Mouse (Mus musculus) C2C12 (cell line): ENCODE results near the gene Zfp948. TPM values are rescaled to one million over a fixed set of nuclear protein-coding genes. Genes with fewer than 3 reads are reported as not detected.
"Not testable (repeated sequence)": the region's sequence is repeated elsewhere in the genome, so short reads cannot be mapped to it uniquely, and the experiment has no call there.

Experiments used
- H3K27me3 ChIP-seq: one replicate; pipeline ENCODE4 v1.6.1; 2011; ENCODE audit not compliant: control insufficient read depth, insufficient read depth, insufficient read length
- H3K36me3 ChIP-seq: one replicate; pipeline ENCODE4 v1.6.1; 2011; ENCODE audit not compliant: control insufficient read depth, insufficient read depth
- H3K4me3 ChIP-seq: one replicate; pipeline ENCODE4 v1.5.1; 2011; ENCODE audit warnings: mild to moderate bottlenecking, control low read depth; ENCODE audit not compliant: poor library complexity, insufficient read depth, severe bottlenecking
- H3K79me2 ChIP-seq: one replicate; pipeline ENCODE4 v1.6.1; 2011; ENCODE audit not compliant: control insufficient read depth, insufficient read depth
- H3K79me3 ChIP-seq: one replicate; pipeline ENCODE4 v1.6.1; 2011; ENCODE audit warnings: low read depth, control low read depth
- H3ac ChIP-seq: one replicate; pipeline ENCODE3; 2011; ENCODE audit warnings: low read depth; ENCODE audit not compliant: control insufficient read depth, insufficient read length
- CEBPB ChIP-seq: IDR thresholded peaks from one replicate; pipeline ENCODE4 v1.6.1; 2011; ENCODE audit warnings: low read depth, mild to moderate bottlenecking, control low read depth, moderate library complexity
- CTCF ChIP-seq: IDR thresholded peaks from one replicate; pipeline ENCODE4 v1.5.1; 2011; ENCODE audit not compliant: control insufficient read depth, insufficient read depth, insufficient read length
- FOSL1 ChIP-seq: IDR thresholded peaks from one replicate; pipeline ENCODE4 v1.8.0; 2011; ENCODE audit warnings: mild to moderate bottlenecking, low read length; ENCODE audit not compliant: poor library complexity, insufficient read depth, severe bottlenecking
- MAX ChIP-seq: IDR thresholded peaks from one replicate; pipeline ENCODE4 v1.6.1; 2011; ENCODE audit warnings: mild to moderate bottlenecking, control low read depth
- MYOD1 ChIP-seq: IDR thresholded peaks from one replicate; pipeline ENCODE4 v1.6.1; 2011; ENCODE audit warnings: low read depth; ENCODE audit not compliant: control insufficient read depth, insufficient read length
- MYOG ChIP-seq: IDR thresholded peaks from one replicate; pipeline ENCODE4 v1.6.1; 2011; ENCODE audit not compliant: control insufficient read depth, insufficient read length; ENCODE audit errors: extremely low read depth
- USF1 ChIP-seq: IDR thresholded peaks from one replicate; pipeline ENCODE4 v1.6.1; 2011; ENCODE audit warnings: low read depth, mild to moderate bottlenecking, control low read depth, moderate library complexity
- polyA plus RNA-seq: library from polyadenylated mRNA; unstranded; fragments of >200 nt; fragmentation: generic; extraction: Trizol; gene quantifications from one replicate; pipeline ENCODE4 v1.2.1, GENCODE M21; 2012; ENCODE audit warnings: missing spikeins

Gene Zfp948
- polyA plus RNA-seq, 1 experiment, result 2.3 TPM

DNA sequence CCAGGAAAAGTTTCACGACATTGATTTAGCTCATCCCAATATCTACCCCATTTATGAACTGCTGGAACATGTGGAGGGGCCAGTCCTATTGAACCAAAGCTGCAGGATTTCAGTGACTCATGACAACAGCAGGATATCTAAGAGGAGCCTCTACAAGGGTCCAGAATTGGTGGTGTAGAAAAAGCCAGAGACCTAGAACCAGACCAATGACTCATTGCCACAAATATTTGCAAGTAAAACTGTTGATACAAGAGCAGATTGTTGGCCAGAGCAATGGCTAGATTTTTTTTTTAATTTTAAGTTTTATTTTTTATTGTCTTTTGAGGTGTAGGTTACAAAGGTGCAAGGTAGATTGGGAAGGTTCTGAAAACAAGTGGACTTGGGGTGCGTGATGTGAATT, 18.7 kb downstream of the Zfp948 start:
- H3K27me3 ChIP-seq, result no peaks in the 10 kb centered on the region
- no peak overlapping the region for H3ac ChIP-seq
- peaks cover 93% of the 10 kb centered on the region for H3K36me3 ChIP-seq
- H3K79me3 ChIP-seq, result peaks cover 1% of the 10 kb centered on the region
- no peak overlapping the region for H3K4me3 ChIP-seq
- TF ChIP-seq MYOD1 (no peak), USF1 (no peak), FOSL1 (no peak), CTCF (no peak), CEBPB (no peak)
- H3K79me2 ChIP-seq, result no peaks in the 10 kb centered on the region

DNA sequence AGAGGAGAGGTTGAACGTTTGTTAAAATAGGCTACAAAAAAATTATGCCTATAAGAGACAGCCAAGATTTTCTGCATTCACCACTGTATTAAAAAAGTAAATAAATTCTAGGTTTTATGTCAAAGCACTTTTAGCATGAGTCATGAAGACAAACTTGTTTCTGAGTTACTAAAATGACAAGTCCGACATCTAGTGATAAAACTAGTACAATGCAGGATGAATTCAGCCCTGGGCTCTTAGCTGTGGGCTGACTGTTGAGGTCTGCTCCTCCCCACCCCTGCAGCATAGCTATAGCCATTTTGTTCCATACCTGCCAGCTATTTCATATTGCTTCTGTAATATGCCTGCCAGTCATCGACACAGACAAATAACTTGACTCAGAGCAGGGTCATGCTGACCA, 49.5 kb downstream of the Zfp948 start:
- Histone ChIP-seq H3ac (no peak overlapping the region), H3K4me3 (no peak overlapping the region), H3K36me3 (no peaks in the 10 kb centered on the region), H3K79me2 (no peaks in the 10 kb centered on the region), H3K79me3 (no peaks in the 10 kb centered on the region), H3K27me3 (no peaks in the 10 kb centered on the region)
- TF ChIP-seq USF1, result no peak
- no peak for TF ChIP-seq MAX
- no peak for TF ChIP-seq MYOD1
- no peak for TF ChIP-seq CEBPB
- TF ChIP-seq CTCF, result no peak
- no peak for TF ChIP-seq MYOG
- no peak for TF ChIP-seq FOSL1

DNA sequence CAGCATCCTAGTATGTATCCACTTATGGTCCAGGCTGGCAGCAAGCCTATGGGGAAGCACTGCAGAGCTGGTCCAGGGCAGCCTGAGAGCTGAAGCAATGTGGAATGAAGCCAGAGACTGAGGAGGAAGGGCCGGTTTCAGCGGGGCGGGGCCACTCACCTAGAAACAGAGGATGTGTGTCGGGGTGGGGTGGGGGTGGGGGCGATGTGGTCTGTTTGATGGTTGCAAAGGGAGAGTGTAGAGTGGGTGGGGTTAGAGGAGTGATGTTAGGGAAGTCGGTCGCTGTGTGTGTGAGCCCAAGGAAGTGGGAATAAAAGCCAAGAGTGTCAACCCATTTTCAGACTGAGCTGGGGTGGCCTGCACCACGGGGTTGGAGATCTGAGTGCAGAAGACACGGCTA, 50.5 kb downstream of the Zfp948 start:
- H3K79me2 ChIP-seq, result no peaks in the 10 kb centered on the region
- TF ChIP-seq FOSL1, result no peak
- no peak for TF ChIP-seq MYOG
- no peak for TF ChIP-seq CTCF
- TF ChIP-seq CEBPB, result no peak
- TF ChIP-seq MYOD1, result no peak
- no peak for TF ChIP-seq MAX
- no peak for TF ChIP-seq USF1
- H3K79me3 ChIP-seq, result no peaks in the 10 kb centered on the region
- H3K36me3 ChIP-seq, result no peaks in the 10 kb centered on the region
- H3ac ChIP-seq, result no peak overlapping the region
- H3K27me3 ChIP-seq, result no peaks in the 10 kb centered on the region
- no peak overlapping the region for H3K4me3 ChIP-seq

DNA sequence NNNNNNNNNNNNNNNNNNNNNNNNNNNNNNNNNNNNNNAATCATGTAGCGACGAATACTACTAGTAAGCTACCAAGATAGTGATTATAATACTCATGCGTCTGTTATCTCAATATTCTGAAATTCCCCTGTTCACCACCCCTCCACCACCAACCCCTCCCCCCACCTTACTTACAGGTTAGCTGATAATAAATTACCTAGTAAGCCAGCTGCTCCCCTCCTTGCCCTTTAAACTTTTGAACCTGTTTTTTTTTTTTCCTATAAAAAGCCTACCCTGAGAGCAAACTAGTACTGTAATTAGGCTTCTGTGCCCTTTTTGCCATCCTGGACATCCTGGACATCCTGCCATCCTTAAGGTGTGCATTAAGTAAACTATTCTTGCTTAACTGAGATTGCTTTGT, 56.8 kb downstream of the Zfp948 start:
- no peaks in the 10 kb centered on the region for H3K36me3 ChIP-seq
- H3K79me2 ChIP-seq, result no peaks in the 10 kb centered on the region
- no peaks in the 10 kb centered on the region for H3K27me3 ChIP-seq
- TF ChIP-seq CTCF (no peak), MAX (no peak), USF1 (no peak), MYOD1 (no peak), MYOG (no peak)
- no peak overlapping the region for H3ac ChIP-seq
- no peak overlapping the region for H3K4me3 ChIP-seq
- H3K79me3 ChIP-seq, result no peaks in the 10 kb centered on the region

DNA sequence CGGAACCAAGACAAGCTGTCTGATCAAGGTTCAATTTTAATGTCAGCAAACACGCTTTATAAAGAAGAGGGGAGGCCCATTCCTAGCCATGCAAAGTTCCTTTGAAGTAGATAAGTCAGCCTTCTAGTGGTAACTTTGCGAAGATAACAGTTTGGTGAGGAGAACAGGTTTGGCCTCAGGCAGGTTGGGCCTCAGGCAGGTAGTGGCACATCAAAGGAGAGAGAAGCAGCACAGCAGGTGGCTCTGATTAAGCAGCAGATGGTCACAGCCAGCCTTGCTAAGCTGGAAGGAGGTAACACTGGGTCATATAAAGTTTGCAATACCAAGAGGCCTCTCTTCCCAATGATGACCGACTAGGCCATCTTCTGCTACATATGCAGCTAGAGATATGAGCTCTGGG, 69.0 kb downstream of the Zfp948 start:
- H3ac ChIP-seq, H3K79me3 ChIP-seq, H3K4me3 ChIP-seq, H3K36me3 ChIP-seq, H3K79me2 ChIP-seq, H3K27me3 ChIP-seq: not testable (repeated sequence)

Other genes starting within 250 kb of the Zfp948 start
- gene Zfp677, start 183.3 kb upstream of the Zfp948 start, polyA plus RNA-seq, result 0.06 TPM
- 0.97 TPM for gene Zfp54, start 143.8 kb upstream of the Zfp948 start, polyA plus RNA-seq
- 1.6 TPM for gene Zfp51, start 116.6 kb upstream of the Zfp948 start, polyA plus RNA-seq
- gene Zfp53, start 78.0 kb upstream of the Zfp948 start, polyA plus RNA-seq, result 2.0 TPM
- 2.8 TPM for gene Zfp52, start 31.5 kb upstream of the Zfp948 start, polyA plus RNA-seq
- gene Zfp983, start 83.6 kb downstream of the Zfp948 start, polyA plus RNA-seq, result 0.13 TPM
- gene Gm10226, start 124.9 kb downstream of the Zfp948 start, polyA plus RNA-seq, result not detected
- gene Zfp760, start 140.7 kb downstream of the Zfp948 start, polyA plus RNA-seq, result 0.46 TPM
- gene Zfp229, start 163.8 kb downstream of the Zfp948 start, polyA plus RNA-seq, result 0.39 TPM